Mouse (Mus musculus): ENCODE measurements around the gene Sgcd. TPM values are rescaled to one million over a fixed set of nuclear protein-coding genes. Genes with fewer than 3 reads are reported as not detected.
"Not testable (repeated sequence)": the region's sequence is repeated elsewhere in the genome, so short reads cannot be mapped to it uniquely, and the experiment has no call there.

The Sgcd gene
- polyA plus RNA-seq, 1 experiment from 2014 or later, result 1.8 TPM

GRCm38 (mm10) chr11:47524845-47525244 lies 463.9 kb downstream of the Sgcd start:
- Histone ChIP-seq H3K4me1 (peaks cover 15% of the 10 kb centered on the region), H3K4me3 (no peak overlapping the region), H3K27me3 (ENCODE audit: low read depth, poor library complexity, severe bottlenecking) (no peaks in the 10 kb centered on the region), H3K36me3 (no peaks in the 10 kb centered on the region), H3K27ac (replicated peaks) (peak overlapping the region; percentile 63), H3K9me3 (replicated peaks) (no peaks in the 10 kb centered on the region)
- DNase-seq (ENCODE audit: low spot score), result peak; percentile 47
- WGBS, result 6% methylated on average over 1 of the region's 1 CpGs

GRCm38 (mm10) chr11:47508047-47508446 lies 480.7 kb downstream of the Sgcd start:
- Histone ChIP-seq H3K27ac (replicated peaks) (no peak overlapping the region), H3K4me1 (no peaks in the 10 kb centered on the region), H3K9me3 (replicated peaks) (no peaks in the 10 kb centered on the region), H3K4me3 (no peak overlapping the region), H3K27me3 (ENCODE audit: low read depth, poor library complexity, severe bottlenecking) (no peaks in the 10 kb centered on the region), H3K36me3 (no peaks in the 10 kb centered on the region)
- no peak for DNase-seq (ENCODE audit: low spot score)
- 86% methylated on average over 6 of the region's 6 CpGs for WGBS

- not testable (repeated sequence) for H3K27ac ChIP-seq (replicated peaks); H3K9me3 ChIP-seq (replicated peaks); H3K4me1 ChIP-seq; DNase-seq (ENCODE audit: low spot score); H3K36me3 ChIP-seq; H3K27me3 ChIP-seq (ENCODE audit: low read depth, poor library complexity, severe bottlenecking); H3K4me3 ChIP-seq
These were observed 485.5 kb downstream of the Sgcd start for GRCm38 (mm10) chr11:47503236-47503635.

DNA sequence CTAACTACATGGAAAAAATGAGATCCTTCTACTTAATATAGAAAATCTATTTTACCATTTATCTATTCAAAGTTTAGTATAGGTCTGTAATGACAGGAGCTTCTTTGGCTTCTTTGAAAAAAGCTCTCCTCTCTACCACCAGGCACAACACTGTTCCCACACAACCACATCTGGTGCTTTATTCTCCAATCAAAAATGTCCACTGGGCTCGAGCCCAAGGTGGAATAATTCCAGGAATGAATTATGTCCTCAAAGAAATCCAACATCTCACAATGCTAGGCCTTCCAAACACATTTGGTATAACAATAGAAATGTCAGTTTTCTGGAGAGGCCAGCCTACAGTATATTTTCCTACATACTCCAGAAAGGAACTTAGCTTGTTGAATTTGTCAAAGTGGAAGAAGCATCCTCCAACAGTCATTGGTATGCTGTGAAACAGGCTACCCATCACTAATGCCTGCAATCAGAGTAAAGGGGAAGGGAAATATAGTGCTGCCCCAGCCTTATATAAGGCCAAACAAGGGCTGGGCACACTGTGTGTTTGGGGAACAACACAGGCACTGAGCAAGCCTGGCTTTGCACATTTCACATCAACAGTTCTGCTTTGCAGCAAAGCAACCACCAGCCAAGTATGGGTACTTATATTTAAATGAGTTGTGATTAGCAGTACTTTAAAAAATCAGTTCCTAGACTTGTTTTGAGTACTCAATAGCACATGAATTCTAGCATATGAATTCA lies 515.1 kb downstream of the Sgcd start:
- 56% methylated on average over 1 of the region's 1 CpGs for WGBS
- no peak overlapping the region for H3K27ac ChIP-seq (replicated peaks)

GRCm38 (mm10) chr11:47460700-47461099 lies 528.1 kb downstream of the Sgcd start:
- not testable (repeated sequence) for H3K36me3 ChIP-seq; H3K9me3 ChIP-seq (replicated peaks); DNase-seq (ENCODE audit: low spot score); H3K27ac ChIP-seq (replicated peaks); H3K4me1 ChIP-seq; H3K4me3 ChIP-seq; H3K27me3 ChIP-seq (ENCODE audit: low read depth, poor library complexity, severe bottlenecking)

More for the DNA sequence above, 515.1 kb downstream of the Sgcd start:
- Histone ChIP-seq H3K4me3 (no peak overlapping the region), H3K27me3 (ENCODE audit: low read depth, poor library complexity, severe bottlenecking) (no peaks in the 10 kb centered on the region), H3K9me3 (replicated peaks) (no peaks in the 10 kb centered on the region), H3K4me1 (no peaks in the 10 kb centered on the region), H3K36me3 (no peaks in the 10 kb centered on the region)
- DNase-seq (ENCODE audit: low spot score), result no peak

DNA sequence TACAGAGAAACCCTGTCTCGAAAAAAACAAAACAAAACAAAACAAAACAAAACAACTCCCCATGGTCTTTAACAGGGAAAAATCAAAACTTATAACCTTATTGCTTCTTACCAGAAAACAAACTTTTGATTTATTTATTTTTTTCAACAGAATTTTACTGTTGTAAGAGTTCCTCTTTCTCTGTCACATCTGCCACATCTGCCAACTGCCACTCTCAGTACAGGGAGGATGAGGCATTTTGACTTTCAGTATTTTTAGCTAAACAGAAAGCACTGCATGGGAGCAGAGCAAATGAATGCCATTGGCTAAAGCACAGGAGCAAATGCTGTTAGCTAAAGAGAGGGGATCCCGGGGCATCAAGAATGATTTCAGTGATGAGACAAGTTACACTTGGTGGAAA lies 528.6 kb downstream of the Sgcd start:
- no peaks in the 10 kb centered on the region for H3K9me3 ChIP-seq (replicated peaks)
- no peaks in the 10 kb centered on the region for H3K36me3 ChIP-seq
- H3K27ac ChIP-seq (replicated peaks), result no peak overlapping the region
- H3K4me1 ChIP-seq, result no peaks in the 10 kb centered on the region
- no peaks in the 10 kb centered on the region for H3K27me3 ChIP-seq (ENCODE audit: low read depth, poor library complexity, severe bottlenecking)
- no peak for DNase-seq (ENCODE audit: low spot score)
- 81% methylated on average over 2 of the region's 2 CpGs for WGBS
- H3K4me3 ChIP-seq, result no peak overlapping the region

DNA sequence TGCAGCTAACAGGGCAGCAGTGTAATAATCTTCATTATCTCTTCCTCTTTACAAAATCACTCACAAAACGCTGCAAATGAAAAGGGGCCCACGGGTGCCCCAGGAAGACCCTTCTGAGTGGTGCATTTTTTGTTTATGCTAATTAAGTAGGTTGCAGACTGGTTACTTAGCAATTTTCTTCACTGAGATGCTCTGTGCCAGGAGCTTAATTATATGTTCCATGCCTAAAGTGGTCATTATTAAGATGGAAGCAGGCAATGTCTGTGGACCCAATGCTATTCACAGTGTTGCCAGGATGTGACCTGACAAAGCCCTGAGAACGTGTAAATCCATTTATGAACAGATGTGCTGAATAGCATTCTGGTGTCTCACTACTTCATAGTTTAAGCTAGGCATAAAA lies 529.6 kb downstream of the Sgcd start:
- no peak overlapping the region for H3K4me3 ChIP-seq
- WGBS, result 81% methylated on average over 3 of the region's 3 CpGs
- H3K4me1 ChIP-seq, result no peaks in the 10 kb centered on the region
- H3K27ac ChIP-seq (replicated peaks), result no peak overlapping the region
- H3K36me3 ChIP-seq, result no peaks in the 10 kb centered on the region
- H3K27me3 ChIP-seq (ENCODE audit: low read depth, poor library complexity, severe bottlenecking), result no peaks in the 10 kb centered on the region
- no peak for DNase-seq (ENCODE audit: low spot score)
- H3K9me3 ChIP-seq (replicated peaks), result no peaks in the 10 kb centered on the region

GRCm38 (mm10) chr11:47447790-47448189 lies 541.0 kb downstream of the Sgcd start:
- Histone ChIP-seq H3K9me3 (replicated peaks) (no peaks in the 10 kb centered on the region), H3K4me3 (no peak overlapping the region), H3K36me3 (no peaks in the 10 kb centered on the region), H3K27ac (replicated peaks) (no peak overlapping the region), H3K4me1 (no peaks in the 10 kb centered on the region), H3K27me3 (ENCODE audit: low read depth, poor library complexity, severe bottlenecking) (no peaks in the 10 kb centered on the region)
- 61% methylated on average over 2 of the region's 2 CpGs for WGBS
- DNase-seq (ENCODE audit: low spot score), result no peak

GRCm38 (mm10) chr11:47446337-47446736 lies 542.4 kb downstream of the Sgcd start:
- Histone ChIP-seq H3K36me3 (no peaks in the 10 kb centered on the region), H3K4me3 (no peak overlapping the region), H3K4me1 (no peaks in the 10 kb centered on the region), H3K9me3 (replicated peaks) (no peaks in the 10 kb centered on the region), H3K27ac (replicated peaks) (no peak overlapping the region), H3K27me3 (ENCODE audit: low read depth, poor library complexity, severe bottlenecking) (no peaks in the 10 kb centered on the region)
- WGBS, result 88% methylated on average over 3 of the region's 3 CpGs
- DNase-seq (ENCODE audit: low spot score), result no peak

GRCm38 (mm10) chr11:47445683-47446082 lies 543.1 kb downstream of the Sgcd start:
- no peak overlapping the region for H3K4me3 ChIP-seq
- no peak overlapping the region for H3K27ac ChIP-seq (replicated peaks)
- no peaks in the 10 kb centered on the region for H3K4me1 ChIP-seq
- H3K9me3 ChIP-seq (replicated peaks), result no peaks in the 10 kb centered on the region
- no peaks in the 10 kb centered on the region for H3K36me3 ChIP-seq
- WGBS, result 83% methylated on average over 2 of the region's 2 CpGs
- no peaks in the 10 kb centered on the region for H3K27me3 ChIP-seq (ENCODE audit: low read depth, poor library complexity, severe bottlenecking)
- DNase-seq (ENCODE audit: low spot score), result no peak

- Histone ChIP-seq H3K27ac (replicated peaks) (no peak overlapping the region), H3K9me3 (replicated peaks) (no peaks in the 10 kb centered on the region), H3K27me3 (ENCODE audit: low read depth, poor library complexity, severe bottlenecking) (no peaks in the 10 kb centered on the region), H3K4me1 (no peaks in the 10 kb centered on the region), H3K4me3 (no peak overlapping the region), H3K36me3 (no peaks in the 10 kb centered on the region)
- WGBS, result 91% methylated on average over 2 of the region's 2 CpGs
- DNase-seq (ENCODE audit: low spot score), result no peak
These were observed 546.5 kb downstream of the Sgcd start for GRCm38 (mm10) chr11:47442266-47442665.

- H3K9me3 ChIP-seq (replicated peaks), result no peaks in the 10 kb centered on the region
- peak; percentile 28 for DNase-seq (ENCODE audit: low spot score)
- peak overlapping the region; percentile 73 for H3K27ac ChIP-seq (replicated peaks)
- H3K4me1 ChIP-seq, result peaks cover 30% of the 10 kb centered on the region
- H3K36me3 ChIP-seq, result no peaks in the 10 kb centered on the region
- H3K27me3 ChIP-seq (ENCODE audit: low read depth, poor library complexity, severe bottlenecking), result no peaks in the 10 kb centered on the region
- no peak overlapping the region for H3K4me3 ChIP-seq
- WGBS, result 4% methylated on average over 3 of the region's 3 CpGs
These were observed 589.2 kb downstream of the Sgcd start for GRCm38 (mm10) chr11:47399607-47400006.

DNA sequence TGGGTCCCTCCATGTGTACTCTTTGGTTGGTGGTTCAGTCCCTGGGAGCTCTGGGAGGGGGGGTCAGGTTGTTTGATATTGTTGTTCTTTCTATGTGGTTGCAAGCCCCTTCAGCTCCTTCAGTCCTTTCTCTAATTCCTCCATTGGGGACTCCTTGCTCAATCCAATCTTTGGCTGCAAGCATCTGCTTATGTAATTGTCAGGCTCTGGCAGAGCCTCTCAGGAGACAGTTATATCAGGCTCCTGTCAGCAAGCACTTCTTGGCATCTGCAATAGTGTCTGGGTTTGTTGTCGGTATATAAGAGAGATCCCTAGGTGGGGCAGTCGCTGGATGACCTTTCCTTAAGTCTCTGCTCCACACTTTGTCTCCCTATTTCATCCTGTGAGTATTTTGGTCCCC lies 598.0 kb downstream of the Sgcd start:
- H3K9me3 ChIP-seq (replicated peaks); H3K4me3 ChIP-seq; H3K36me3 ChIP-seq; H3K27ac ChIP-seq (replicated peaks); H3K4me1 ChIP-seq; H3K27me3 ChIP-seq (ENCODE audit: low read depth, poor library complexity, severe bottlenecking); DNase-seq (ENCODE audit: low spot score): not testable (repeated sequence)
- 70% methylated on average over 2 of the region's 2 CpGs for WGBS

DNA sequence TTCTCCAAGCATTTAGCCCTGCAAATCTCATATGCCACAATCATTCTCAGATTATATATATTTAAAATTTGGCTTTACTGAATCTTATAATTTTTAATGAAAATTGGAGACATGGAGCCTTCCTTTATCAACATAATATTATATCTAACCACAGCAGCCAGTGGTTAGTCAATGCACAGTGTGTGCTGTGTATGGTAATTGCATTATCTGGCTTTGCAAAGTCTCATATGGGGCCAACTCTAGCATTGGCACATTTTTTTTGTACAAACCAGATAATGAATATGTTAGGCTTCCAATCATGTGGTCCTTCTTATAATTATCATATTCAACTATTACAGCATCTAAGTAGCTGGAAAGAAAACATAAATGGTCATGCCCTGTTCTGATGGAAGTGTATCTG lies 599.4 kb downstream of the Sgcd start:
- no peaks in the 10 kb centered on the region for H3K36me3 ChIP-seq
- no peaks in the 10 kb centered on the region for H3K4me1 ChIP-seq
- no peak overlapping the region for H3K4me3 ChIP-seq
- no peaks in the 10 kb centered on the region for H3K9me3 ChIP-seq (replicated peaks)
- no peak overlapping the region for H3K27ac ChIP-seq (replicated peaks)
- no peaks in the 10 kb centered on the region for H3K27me3 ChIP-seq (ENCODE audit: low read depth, poor library complexity, severe bottlenecking)
- DNase-seq (ENCODE audit: low spot score), result no peak
